31 mouse cellular contexts compared by ENCODE assay signal in genomic region chr2:33146994-33147393, GRCm38 (mm10). TPM values are rescaled to one million over a fixed set of nuclear protein-coding genes. Genes with fewer than 3 reads are reported as not detected.
"Had no signal": no experiment of that assay in that cellular context is flagged by ENCODE, and none has a peak within 500 bp of the region (broad histone marks: within the 10 kb centered on the region; RNA-seq: fewer than 3 reads in every experiment).

No protein-coding gene starts in this region.

- H3K27ac ChIP-seq: limb, embryonic 10.5 days; limb, embryonic 12.5 days; limb, embryonic 13.5 days; limb, embryonic 15.5 days; liver, embryonic 12.5 days; liver, embryonic 13.5 days; liver, embryonic 14.5 days; liver, embryonic 15.5 days; lung, embryonic 15.5 days; macrophage; midbrain, embryonic 10.5 days; midbrain, embryonic 12.5 days; midbrain, embryonic 13.5 days; midbrain, embryonic 15.5 days; neural tube, embryonic 12.5 days; neural tube, embryonic 13.5 days had no signal

- ATAC-seq: liver, embryonic 12.5 days; liver, postnatal 0 days; midbrain, embryonic 13.5 days; midbrain, embryonic 15.5 days; midbrain, embryonic 16.5 days had no signal

- H3K4me1 ChIP-seq: limb, embryonic 10.5 days; limb, embryonic 12.5 days; limb, embryonic 13.5 days; limb, embryonic 15.5 days; liver, embryonic 12.5 days; liver, embryonic 13.5 days; liver, embryonic 15.5 days; lung, embryonic 15.5 days; midbrain, embryonic 10.5 days; midbrain, embryonic 12.5 days; midbrain, embryonic 13.5 days; midbrain, embryonic 15.5 days; neural tube, embryonic 12.5 days; neural tube, embryonic 13.5 days had no signal

- H3K36me3 ChIP-seq: limb, embryonic 10.5 days; limb, embryonic 12.5 days; limb, embryonic 13.5 days; limb, embryonic 15.5 days; liver, embryonic 12.5 days; liver, embryonic 13.5 days; liver, embryonic 15.5 days; lung, embryonic 15.5 days; midbrain, embryonic 10.5 days had no signal

- H3K27me3 ChIP-seq: limb, embryonic 12.5 days; limb, embryonic 13.5 days; limb, embryonic 15.5 days; liver, embryonic 12.5 days; liver, embryonic 13.5 days; liver, embryonic 15.5 days; lung, embryonic 15.5 days; midbrain, embryonic 12.5 days; midbrain, embryonic 13.5 days; midbrain, embryonic 15.5 days; neural tube, embryonic 12.5 days; neural tube, embryonic 13.5 days had no signal

- H3K4me2 ChIP-seq: limb, embryonic 12.5 days; limb, embryonic 13.5 days; limb, embryonic 15.5 days; liver, embryonic 11.5 days; liver, embryonic 12.5 days; liver, embryonic 13.5 days; liver, embryonic 15.5 days; lung, embryonic 14.5 days; lung, embryonic 15.5 days; midbrain, embryonic 11.5 days; midbrain, embryonic 12.5 days; midbrain, embryonic 13.5 days; midbrain, embryonic 15.5 days; neural tube, embryonic 12.5 days; neural tube, embryonic 13.5 days had no signal

- DNase-seq: left cerebral cortex, postnatal 4 days; liver; liver, embryonic 13.5 days; liver, postnatal 0 days; lung, adult 2 months; lung, embryonic 14.5 days; lung, postnatal 10 days; lung, postnatal 14 days; lung, postnatal 36 days; midbrain, embryonic 14.5 days had no signal

- H3K4me3 ChIP-seq: limb, embryonic 10.5 days; limb, embryonic 12.5 days; limb, embryonic 13.5 days; limb, embryonic 15.5 days; liver, embryonic 12.5 days; liver, embryonic 13.5 days; liver, embryonic 15.5 days; lung, embryonic 15.5 days; megakaryocyte, embryonic 14.5 days; midbrain, embryonic 10.5 days; midbrain, embryonic 12.5 days; midbrain, embryonic 13.5 days; midbrain, embryonic 15.5 days; myocyte; neural tube, embryonic 12.5 days; neural tube, embryonic 13.5 days had no signal

- H3K9me3 ChIP-seq: limb, embryonic 10.5 days; limb, embryonic 12.5 days; limb, embryonic 13.5 days; limb, embryonic 15.5 days; liver, embryonic 12.5 days; liver, embryonic 13.5 days; liver, embryonic 15.5 days; lung, embryonic 15.5 days; megakaryocyte, embryonic 14.5 days; midbrain, embryonic 10.5 days; midbrain, embryonic 12.5 days; midbrain, embryonic 13.5 days; midbrain, embryonic 15.5 days; neural tube, embryonic 12.5 days; neural tube, embryonic 13.5 days had no signal

- H3K9ac ChIP-seq: limb, embryonic 12.5 days; limb, embryonic 13.5 days; limb, embryonic 15.5 days; liver, embryonic 12.5 days; liver, embryonic 13.5 days; liver, embryonic 14.5 days; liver, embryonic 15.5 days; liver, postnatal 0 days; lung, embryonic 14.5 days; lung, embryonic 15.5 days; midbrain, embryonic 12.5 days; midbrain, embryonic 13.5 days; midbrain, embryonic 15.5 days; neural tube, embryonic 12.5 days; neural tube, embryonic 13.5 days had no signal

RNA-seq across cellular contexts. Expression of gene Garnl3, which starts 15.5 kb away (rescaled TPM):
- total RNA-seq: megakaryocyte progenitor cell, adult 5-6 weeks had no signal
